Mouse (Mus musculus) heart, embryonic 11.5 days (tissue): ENCODE results near the gene Rnf227. TPM values are rescaled to one million over a fixed set of nuclear protein-coding genes. Genes with fewer than 3 reads are reported as not detected.
A peak's percentile ranks its signal among the peaks of the same experiment; 100 is the strongest.

Experiments
- ATAC-seq: fragments of 200-750 bp; cut with Nextera tagmentation; replicated peaks from 2 replicates; pipeline ENCODE4 v1.8.0; 2017; ENCODE audit warnings: moderate library complexity; ENCODE audit not compliant: insufficient number of reproducible peaks, low FRiP score, low TSS enrichment
- H3K27ac ChIP-seq: fragments of 300-500 bp; sonication (generic); 2 replicates; pipeline ENCODE4 v1.5.1; 2014; ENCODE audit warnings: mild to moderate bottlenecking, low read depth, low read length
- H3K27me3 ChIP-seq: fragments of 300-500 bp; sonication (generic); 2 replicates; pipeline ENCODE4 v1.6.1; 2014; ENCODE audit warnings: mild to moderate bottlenecking, low read length, mixed read lengths; ENCODE audit not compliant: control insufficient read depth, insufficient read depth
- H3K36me3 ChIP-seq: fragments of 300-500 bp; sonication (generic); 2 replicates; pipeline ENCODE4 v1.6.1; 2014; ENCODE audit warnings: mild to moderate bottlenecking, low read length, moderate library complexity, mixed read lengths; ENCODE audit not compliant: control insufficient read depth, insufficient read depth
- H3K4me1 ChIP-seq: fragments of 300-500 bp; sonication (generic); 2 replicates; pipeline ENCODE4 v1.6.1; 2014; ENCODE audit warnings: low read length; ENCODE audit not compliant: control insufficient read depth, insufficient read depth
- H3K4me2 ChIP-seq: fragments of 300-500 bp; sonication (generic); 2 replicates; pipeline ENCODE4 v1.6.1; 2014; ENCODE audit warnings: mild to moderate bottlenecking, moderate library complexity
- H3K4me3 ChIP-seq: fragments of 300-500 bp; sonication (generic); 2 replicates; pipeline ENCODE4 v1.5.1; 2014; ENCODE audit warnings: low read depth, low read length
- H3K9ac ChIP-seq: fragments of 300-500 bp; sonication (generic); 2 replicates; pipeline ENCODE4 v1.6.1; 2014; ENCODE audit warnings: mild to moderate bottlenecking, low read depth, low read length, moderate library complexity
- H3K9me3 ChIP-seq: fragments of 300-500 bp; sonication (generic); replicated peaks from 2 replicates; pipeline ENCODE4 v1.6.1; 2016; ENCODE audit warnings: low read length; ENCODE audit not compliant: control insufficient read depth
- WGBS: fragments of 180-500 bp; shearing (Covaris S2); extraction: QIAGEN DNeasy Blood & Tissue Kit; methylation state at CpG from one replicate; pipeline ENCODE4 v1.1.7; 2014; ENCODE audit not compliant: insufficient replicate concordance; 5-methylcytosine and 5-hydroxymethylcytosine counted together
- polyA plus RNA-seq: library from polyadenylated mRNA; unstranded; fragments of >200 nt; fragmentation: Nextera tagmentation; extraction: Ambion mirVana; gene quantifications from 2 replicates; pipeline ENCODE4 v1.2.1, GENCODE M21; 2014

Rnf227 gene
- polyA plus RNA-seq, 1 experiment from 2014 or later: 7.8 TPM

- Histone ChIP-seq H3K9ac (no peak overlapping the region), H3K27me3 (no peaks in the 10 kb centered on the region), H3K4me3 (no peak overlapping the region), H3K36me3 (no peaks in the 10 kb centered on the region), H3K4me2 (peak overlapping the region; percentile 31), H3K9me3 (no peaks in the 10 kb centered on the region), H3K27ac (peak overlapping the region; percentile 11; the same call in 1 of the 2 replicates), H3K4me1 (peaks cover 37% of the 10 kb centered on the region)
- 20% methylated on average over 9 of the region's 9 CpGs for WGBS
- no peak for ATAC-seq
Measured at GRCm38 (mm10) chr11:69370817-69371215, 30.6 kb downstream of the Rnf227 start.

GRCm38 (mm10) chr11:69371601-69372000 is 31.3 kb downstream of the Rnf227 start:
- H3K4me2 ChIP-seq: peak overlapping the region; percentile 27; the same call in 1 of the 2 replicates
- no peak for ATAC-seq
- H3K9ac ChIP-seq: no peak overlapping the region
- no peaks in the 10 kb centered on the region for H3K9me3 ChIP-seq
- 57% methylated on average over 12 of the region's 12 CpGs for WGBS
- no peak overlapping the region for H3K4me3 ChIP-seq
- peaks cover 33% of the 10 kb centered on the region for H3K4me1 ChIP-seq
- H3K27me3 ChIP-seq: no peaks in the 10 kb centered on the region
- no peaks in the 10 kb centered on the region for H3K36me3 ChIP-seq
- H3K27ac ChIP-seq: peak overlapping the region; percentile 72; the same call in 1 of the 2 replicates

DNA sequence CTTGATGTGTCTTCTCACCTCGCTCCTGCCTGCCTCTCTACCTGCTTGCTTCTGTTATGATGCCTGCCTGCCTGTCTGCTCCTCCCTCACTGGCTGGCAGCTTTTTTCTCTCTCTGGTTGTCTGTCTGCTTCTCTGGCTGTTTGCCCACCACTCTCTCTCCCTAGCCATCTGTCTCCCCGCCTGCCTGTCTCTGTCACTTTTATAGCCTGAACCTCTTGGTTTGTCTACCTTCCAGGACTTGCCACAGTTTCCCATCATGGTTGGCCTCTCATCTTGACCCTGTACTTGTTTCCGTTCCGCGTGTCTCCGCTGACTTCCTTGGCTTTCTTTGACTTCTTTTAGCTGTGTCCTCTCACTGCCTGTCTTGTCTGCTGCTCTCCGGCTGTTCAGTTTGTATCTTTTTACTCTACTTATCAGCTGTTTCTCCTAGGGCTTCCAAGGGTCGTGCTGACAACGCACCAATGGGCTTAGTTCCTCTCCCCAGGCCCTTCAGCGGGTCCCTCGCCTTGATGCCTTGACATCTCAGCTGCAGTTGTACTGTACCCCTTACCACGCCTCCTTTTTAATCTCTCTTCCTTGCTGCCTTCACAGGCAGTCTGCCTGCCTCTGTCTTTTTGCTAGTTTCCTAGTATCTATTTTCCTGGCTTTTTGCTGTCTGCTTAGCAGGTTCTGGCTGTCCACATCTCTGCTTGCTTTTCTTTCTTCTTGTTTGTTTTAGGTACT is 32.0 kb downstream of the Rnf227 start:
- Histone ChIP-seq H3K27ac (peak overlapping the region; percentile 72), H3K4me2 (peak overlapping the region; percentile 27)

GRCm38 (mm10) chr11:69372780-69373170 is 32.5 kb downstream of the Rnf227 start:
- Histone ChIP-seq H3K27me3 (no peaks in the 10 kb centered on the region), H3K27ac (peak overlapping the region; percentile 72), H3K9ac (0 out of 2 replicates have a peak overlapping the region, but pooled peaks have one; percentile 34), H3K4me1 (peaks cover 29% of the 10 kb centered on the region), H3K4me2 (peak overlapping the region; percentile 27), H3K4me3 (no peak overlapping the region), H3K36me3 (no peaks in the 10 kb centered on the region), H3K9me3 (no peaks in the 10 kb centered on the region)
- ATAC-seq: no peak
- WGBS: 59% methylated on average over 3 of the region's 3 CpGs

More for the DNA sequence above, 32.0 kb downstream of the Rnf227 start:
- WGBS: 18% methylated on average over 12 of the region's 12 CpGs
- peaks cover 33% of the 10 kb centered on the region for H3K4me1 ChIP-seq
- 0 out of 2 replicates have a peak overlapping the region, but pooled peaks have one; percentile 34 for H3K9ac ChIP-seq
- H3K4me3 ChIP-seq: no peak overlapping the region
- no peaks in the 10 kb centered on the region for H3K9me3 ChIP-seq
- no peaks in the 10 kb centered on the region for H3K27me3 ChIP-seq
- ATAC-seq: no peak
- no peaks in the 10 kb centered on the region for H3K36me3 ChIP-seq

- Histone ChIP-seq H3K9me3 (no peaks in the 10 kb centered on the region), H3K4me1 (peaks cover 26% of the 10 kb centered on the region), H3K4me3 (peak overlapping the region; percentile 6; the same call in 1 of the 2 replicates), H3K4me2 (peak overlapping the region; percentile 27), H3K27me3 (no peaks in the 10 kb centered on the region), H3K27ac (peak overlapping the region; percentile 72), H3K9ac (no peak overlapping the region), H3K36me3 (no peaks in the 10 kb centered on the region)
- ATAC-seq: peak; percentile 67; the same call in 1 of the 2 replicates
- 81% methylated on average over 16 of the region's 16 CpGs for WGBS
Measured at GRCm38 (mm10) chr11:69373223-69373965, 33.1 kb downstream of the Rnf227 start.

GRCm38 (mm10) chr11:69375646-69376045 is 35.4 kb downstream of the Rnf227 start:
- Histone ChIP-seq H3K27ac (no peak overlapping the region), H3K36me3 (no peaks in the 10 kb centered on the region; the same call in 1 of the 2 replicates), H3K27me3 (no peaks in the 10 kb centered on the region), H3K4me3 (no peak overlapping the region), H3K4me2 (no peak overlapping the region), H3K9me3 (no peaks in the 10 kb centered on the region), H3K9ac (no peak overlapping the region), H3K4me1 (peaks cover 23% of the 10 kb centered on the region)
- WGBS: 84% methylated on average over 4 of the region's 4 CpGs
- ATAC-seq: no peak

GRCm38 (mm10) chr11:69377766-69378165 is 37.5 kb downstream of the Rnf227 start:
- H3K9ac ChIP-seq: no peak overlapping the region
- peaks cover 3% of the 10 kb centered on the region for H3K4me1 ChIP-seq
- H3K4me2 ChIP-seq: no peak overlapping the region
- H3K4me3 ChIP-seq: no peak overlapping the region
- no peak for ATAC-seq
- H3K27me3 ChIP-seq: no peaks in the 10 kb centered on the region
- no peak overlapping the region for H3K27ac ChIP-seq
- 62% methylated on average over 3 of the region's 3 CpGs for WGBS
- no peaks in the 10 kb centered on the region; the same call in 1 of the 2 replicates for H3K36me3 ChIP-seq
- no peaks in the 10 kb centered on the region for H3K9me3 ChIP-seq

DNA sequence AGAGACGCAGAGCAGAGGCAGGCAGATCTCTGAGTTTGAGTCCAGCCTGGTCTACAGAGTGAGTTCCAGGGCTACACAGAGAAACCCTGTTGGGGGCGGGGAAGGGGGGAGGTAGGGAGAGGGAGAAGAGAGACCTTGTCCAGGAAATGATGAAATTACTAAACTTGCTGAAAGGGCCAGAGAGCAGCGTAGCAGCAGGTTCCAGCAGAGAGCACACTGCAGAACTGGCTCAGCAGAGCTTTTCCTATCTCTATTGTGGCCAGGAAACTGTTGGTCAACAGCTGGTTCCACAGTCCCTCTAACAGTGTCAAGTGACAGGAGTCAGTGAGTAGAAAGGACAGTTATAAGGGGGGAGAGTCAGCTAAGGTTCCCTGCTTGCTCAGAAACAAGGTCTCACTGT is 39.3 kb downstream of the Rnf227 start:
- Histone ChIP-seq H3K9ac (no peak overlapping the region), H3K4me2 (no peak overlapping the region), H3K4me3 (no peak overlapping the region), H3K9me3 (no peaks in the 10 kb centered on the region), H3K4me1 (no peaks in the 10 kb centered on the region), H3K27me3 (no peaks in the 10 kb centered on the region), H3K27ac (no peak overlapping the region), H3K36me3 (no peaks in the 10 kb centered on the region; the same call in 1 of the 2 replicates)
- 74% methylated on average over 3 of the region's 3 CpGs for WGBS
- ATAC-seq: no peak
